Mouse (Mus musculus): ENCODE measurements around the gene Krt87. TPM values are rescaled to one million over a fixed set of nuclear protein-coding genes. Genes with fewer than 3 reads are reported as not detected.

Krt87 gene
- polyA plus RNA-seq, 1 experiment = not detected

GRCm38 (mm10) chr15:101479007-101479665, 40.5 kb upstream of the Krt87 start:
- Histone ChIP-seq H3K79me2 (ENCODE audit: control insufficient read depth, insufficient read depth) (no peaks in the 10 kb centered on the region), H3K4me3 (ENCODE audit: insufficient read depth, poor library complexity, severe bottlenecking) (no peak overlapping the region), H3K79me3 (ENCODE audit: low read depth) (no peaks in the 10 kb centered on the region), H3K36me3 (ENCODE audit: control insufficient read depth, insufficient read depth) (no peaks in the 10 kb centered on the region), H3K27me3 (ENCODE audit: control insufficient read depth, insufficient read depth, insufficient read length) (peaks cover 76% of the 10 kb centered on the region), H3ac (ENCODE audit: control insufficient read depth, insufficient read length, low read depth) (no peak overlapping the region)
- no peak for TF ChIP-seq USF1 (IDR thresholded peaks at IDR 0.05; ENCODE audit: low read depth)
- TF ChIP-seq MAX (IDR thresholded peaks at IDR 0.05) = no peak
- no peak for TF ChIP-seq CEBPB (IDR thresholded peaks at IDR 0.05; ENCODE audit: low read depth)
- no peak for TF ChIP-seq MYOD1 (IDR thresholded peaks at IDR 0.05; ENCODE audit: control insufficient read depth, insufficient read length, low read depth)
- TF ChIP-seq MYOG (IDR thresholded peaks at IDR 0.05; ENCODE audit: control insufficient read depth, extremely low read depth, insufficient read length) = no peak
- TF ChIP-seq CTCF (IDR thresholded peaks at IDR 0.05; ENCODE audit: control insufficient read depth, insufficient read depth, insufficient read length) = no peak
- TF ChIP-seq FOSL1 (IDR thresholded peaks at IDR 0.05; ENCODE audit: insufficient read depth, low read length, poor library complexity, severe bottlenecking) = no peak

GRCm38 (mm10) chr15:101472952-101473528, 34.4 kb upstream of the Krt87 start, which contains the start of gene Krt86:
Gene Krt86, plus strand, starts transcription at chr15:101473478.
- Histone ChIP-seq H3K27me3 (ENCODE audit: control insufficient read depth, insufficient read depth, insufficient read length) (peaks cover 27% of the 10 kb centered on the region), H3K79me3 (ENCODE audit: low read depth) (no peaks in the 10 kb centered on the region), H3K79me2 (ENCODE audit: control insufficient read depth, insufficient read depth) (no peaks in the 10 kb centered on the region), H3ac (ENCODE audit: control insufficient read depth, insufficient read length, low read depth) (no peak within 1 kb of the TSS), H3K36me3 (ENCODE audit: control insufficient read depth, insufficient read depth) (no peaks in the 10 kb centered on the region), H3K4me3 (ENCODE audit: insufficient read depth, poor library complexity, severe bottlenecking) (no peak within 1 kb of the TSS)
- peak; percentile 47 for TF ChIP-seq MAX (IDR thresholded peaks at IDR 0.05)
- TF ChIP-seq FOSL1 (IDR thresholded peaks at IDR 0.05; ENCODE audit: insufficient read depth, low read length, poor library complexity, severe bottlenecking) = peak; percentile 54
- no peak for TF ChIP-seq MYOG (IDR thresholded peaks at IDR 0.05; ENCODE audit: control insufficient read depth, extremely low read depth, insufficient read length)

- no peaks in the 10 kb centered on the region for H3K79me3 ChIP-seq (ENCODE audit: low read depth)
- H3K36me3 ChIP-seq (ENCODE audit: control insufficient read depth, insufficient read depth) = no peaks in the 10 kb centered on the region
- H3K4me3 ChIP-seq (ENCODE audit: insufficient read depth, poor library complexity, severe bottlenecking) = no peak overlapping the region
- H3ac ChIP-seq (ENCODE audit: control insufficient read depth, insufficient read length, low read depth) = no peak overlapping the region
- TF ChIP-seq FOSL1 (IDR thresholded peaks at IDR 0.05; ENCODE audit: insufficient read depth, low read length, poor library complexity, severe bottlenecking) (no peak), MYOD1 (IDR thresholded peaks at IDR 0.05; ENCODE audit: control insufficient read depth, insufficient read length, low read depth) (no peak), MAX (IDR thresholded peaks at IDR 0.05) (no peak), CEBPB (IDR thresholded peaks at IDR 0.05; ENCODE audit: low read depth) (no peak), MYOG (IDR thresholded peaks at IDR 0.05; ENCODE audit: control insufficient read depth, extremely low read depth, insufficient read length) (no peak), CTCF (IDR thresholded peaks at IDR 0.05; ENCODE audit: control insufficient read depth, insufficient read depth, insufficient read length) (no peak)
- peaks cover 15% of the 10 kb centered on the region for H3K27me3 ChIP-seq (ENCODE audit: control insufficient read depth, insufficient read depth, insufficient read length)
- H3K79me2 ChIP-seq (ENCODE audit: control insufficient read depth, insufficient read depth) = no peaks in the 10 kb centered on the region
Observed at GRCm38 (mm10) chr15:101469093-101469492, 30.5 kb upstream of the Krt87 start.

- no peak for TF ChIP-seq MYOD1 (IDR thresholded peaks at IDR 0.05; ENCODE audit: control insufficient read depth, insufficient read length, low read depth)
- no peak for TF ChIP-seq CTCF (IDR thresholded peaks at IDR 0.05; ENCODE audit: control insufficient read depth, insufficient read depth, insufficient read length)
- TF ChIP-seq MYOG (IDR thresholded peaks at IDR 0.05; ENCODE audit: control insufficient read depth, extremely low read depth, insufficient read length) = no peak
- no peak for TF ChIP-seq MAX (IDR thresholded peaks at IDR 0.05)
- TF ChIP-seq CEBPB (IDR thresholded peaks at IDR 0.05; ENCODE audit: low read depth) = no peak
- no peak for TF ChIP-seq FOSL1 (IDR thresholded peaks at IDR 0.05; ENCODE audit: insufficient read depth, low read length, poor library complexity, severe bottlenecking)
- no peak for TF ChIP-seq USF1 (IDR thresholded peaks at IDR 0.05; ENCODE audit: low read depth)
- H3ac ChIP-seq (ENCODE audit: control insufficient read depth, insufficient read length, low read depth) = no peak within 1 kb of the TSS
- peaks cover 36% of the 10 kb centered on the region for H3K27me3 ChIP-seq (ENCODE audit: control insufficient read depth, insufficient read depth, insufficient read length)
- no peaks in the 10 kb centered on the region for H3K79me2 ChIP-seq (ENCODE audit: control insufficient read depth, insufficient read depth)
- no peaks in the 10 kb centered on the region for H3K79me3 ChIP-seq (ENCODE audit: low read depth)
- H3K4me3 ChIP-seq (ENCODE audit: insufficient read depth, poor library complexity, severe bottlenecking) = no peak within 1 kb of the TSS
- no peaks in the 10 kb centered on the region for H3K36me3 ChIP-seq (ENCODE audit: control insufficient read depth, insufficient read depth)
Observed at GRCm38 (mm10) chr15:101463651-101464050, 25.0 kb upstream of the Krt87 start, which contains the start of gene Krt81. Gene Krt81, minus strand, starts transcription at chr15:101463751.

GRCm38 (mm10) chr15:101459283-101459682, 20.7 kb upstream of the Krt87 start:
- TF ChIP-seq CEBPB (IDR thresholded peaks at IDR 0.05; ENCODE audit: low read depth) = no peak
- TF ChIP-seq FOSL1 (IDR thresholded peaks at IDR 0.05; ENCODE audit: insufficient read depth, low read length, poor library complexity, severe bottlenecking) = no peak
- no peak for TF ChIP-seq MAX (IDR thresholded peaks at IDR 0.05)
- no peak for TF ChIP-seq USF1 (IDR thresholded peaks at IDR 0.05; ENCODE audit: low read depth)
- TF ChIP-seq CTCF (IDR thresholded peaks at IDR 0.05; ENCODE audit: control insufficient read depth, insufficient read depth, insufficient read length) = no peak
- no peak for TF ChIP-seq MYOG (IDR thresholded peaks at IDR 0.05; ENCODE audit: control insufficient read depth, extremely low read depth, insufficient read length)
- TF ChIP-seq MYOD1 (IDR thresholded peaks at IDR 0.05; ENCODE audit: control insufficient read depth, insufficient read length, low read depth) = no peak
- Histone ChIP-seq H3K79me3 (ENCODE audit: low read depth) (no peaks in the 10 kb centered on the region), H3K4me3 (ENCODE audit: insufficient read depth, poor library complexity, severe bottlenecking) (no peak overlapping the region)

More at GRCm38 (mm10) chr15:101459283-101459682, 20.7 kb upstream of the Krt87 start:
- no peaks in the 10 kb centered on the region for H3K36me3 ChIP-seq (ENCODE audit: control insufficient read depth, insufficient read depth)
- H3K79me2 ChIP-seq (ENCODE audit: control insufficient read depth, insufficient read depth) = no peaks in the 10 kb centered on the region
- H3K27me3 ChIP-seq (ENCODE audit: control insufficient read depth, insufficient read depth, insufficient read length) = peaks cover 23% of the 10 kb centered on the region
- H3ac ChIP-seq (ENCODE audit: control insufficient read depth, insufficient read length, low read depth) = no peak overlapping the region

Measured in C2C12 (cell line).